Mouse (Mus musculus): Measurements from ENCODE around the gene Gab3.

The Gab3 gene

DNA sequence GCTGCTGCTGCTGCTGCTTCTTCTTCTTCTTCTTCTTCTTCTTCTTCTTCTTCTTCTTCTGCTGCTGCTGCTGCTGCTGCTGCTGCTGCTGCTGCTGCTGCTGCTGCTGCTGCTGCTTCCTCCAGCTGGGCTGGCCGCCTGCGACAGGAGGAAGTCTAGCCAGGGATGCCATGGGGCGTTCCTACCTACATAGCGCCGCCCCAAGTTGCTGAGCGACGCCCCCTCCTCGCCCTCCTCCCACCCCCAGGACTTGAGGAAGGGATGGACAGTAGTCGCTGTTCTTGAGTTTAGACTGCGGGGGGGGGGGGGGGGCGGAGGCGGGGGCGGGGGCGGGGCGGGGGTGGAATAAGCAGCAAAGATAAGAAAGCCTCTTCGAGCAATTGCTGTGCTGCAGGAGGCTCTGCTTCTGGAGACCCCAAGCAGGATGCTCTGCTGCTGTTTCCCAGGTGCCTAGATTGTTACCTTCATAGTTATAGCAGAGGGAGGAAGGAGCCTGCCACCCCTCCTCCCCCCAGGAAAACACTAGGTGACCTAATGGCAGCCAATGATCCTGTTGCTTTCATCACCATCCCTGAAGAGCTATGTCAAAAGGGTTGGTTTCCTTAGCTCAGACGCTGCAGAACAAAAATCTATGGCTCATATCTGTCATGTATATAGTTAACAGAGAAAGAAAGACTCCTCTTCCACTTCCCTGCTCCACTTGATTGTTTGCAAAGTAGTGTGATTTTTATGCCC is at the start of gene Gab3:
Gene Gab3, minus strand, starts transcription at position 685 of the 735 bp plus-strand sequence.
- peak; percentile 83 for DNase-seq (ENCODE audit: low read depth, low spot score)

DNA sequence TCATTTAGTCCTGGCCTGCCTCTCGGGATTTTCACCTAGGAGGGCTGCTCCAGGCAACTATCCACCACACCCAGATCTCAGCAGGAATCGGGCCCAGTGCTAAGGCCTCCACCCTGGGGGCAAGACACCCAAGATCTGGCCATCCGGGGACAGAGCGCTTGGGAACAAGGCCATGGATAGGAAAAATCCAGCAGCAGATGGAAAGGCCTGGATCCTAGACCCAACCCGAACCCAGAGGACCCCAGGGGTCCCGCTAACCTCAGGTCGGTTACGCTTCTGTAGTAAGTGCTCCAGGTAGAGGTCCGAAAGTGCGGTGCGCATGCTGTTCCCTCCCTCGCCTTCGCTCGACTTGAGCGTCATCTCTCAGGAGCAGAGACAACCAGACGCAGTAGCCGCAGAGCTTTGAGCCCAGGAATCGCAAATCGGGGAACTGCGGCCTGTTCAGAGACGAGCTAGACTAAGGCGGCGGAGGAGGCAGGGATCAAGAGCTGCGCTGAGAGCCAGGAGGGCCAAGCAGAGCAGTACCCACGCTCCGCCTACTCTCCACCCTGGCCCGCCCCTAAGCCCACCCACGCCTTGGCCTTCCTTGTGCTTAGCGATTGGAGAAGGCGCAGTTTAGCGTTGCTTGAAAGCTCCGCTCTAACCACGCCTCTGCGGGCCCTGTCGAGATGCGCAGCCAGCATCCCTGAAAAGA is 45.4 kb upstream of the Gab3 start, which contains the start of gene Mpp1:
Gene Mpp1, minus strand, starts transcription at position 550 of the 694 bp plus-strand sequence.
- peak; percentile 86 for DNase-seq (ENCODE audit: low read depth, low spot score)

DNA sequence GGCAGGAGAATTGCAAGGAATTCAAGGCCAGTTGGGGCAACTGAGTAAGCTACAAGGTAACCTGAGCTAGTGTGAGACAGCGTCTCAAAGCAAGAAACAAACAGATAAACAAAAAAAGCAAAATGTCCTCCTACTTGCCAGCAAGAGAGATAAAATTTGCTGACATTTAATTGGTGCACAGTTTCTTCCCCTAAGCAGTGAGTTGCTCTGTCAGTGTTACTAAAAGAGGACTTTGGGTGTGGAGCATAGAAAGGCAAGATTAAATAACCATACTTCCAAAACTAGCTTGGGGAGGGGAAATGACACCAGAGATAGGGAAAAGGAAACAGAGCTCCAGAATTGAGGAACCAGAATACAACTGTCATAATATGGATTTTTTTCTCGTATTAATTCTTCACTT is 44.2 kb upstream of the Gab3 start:
- no peak for DNase-seq (ENCODE audit: low read depth, low spot score)

DNA sequence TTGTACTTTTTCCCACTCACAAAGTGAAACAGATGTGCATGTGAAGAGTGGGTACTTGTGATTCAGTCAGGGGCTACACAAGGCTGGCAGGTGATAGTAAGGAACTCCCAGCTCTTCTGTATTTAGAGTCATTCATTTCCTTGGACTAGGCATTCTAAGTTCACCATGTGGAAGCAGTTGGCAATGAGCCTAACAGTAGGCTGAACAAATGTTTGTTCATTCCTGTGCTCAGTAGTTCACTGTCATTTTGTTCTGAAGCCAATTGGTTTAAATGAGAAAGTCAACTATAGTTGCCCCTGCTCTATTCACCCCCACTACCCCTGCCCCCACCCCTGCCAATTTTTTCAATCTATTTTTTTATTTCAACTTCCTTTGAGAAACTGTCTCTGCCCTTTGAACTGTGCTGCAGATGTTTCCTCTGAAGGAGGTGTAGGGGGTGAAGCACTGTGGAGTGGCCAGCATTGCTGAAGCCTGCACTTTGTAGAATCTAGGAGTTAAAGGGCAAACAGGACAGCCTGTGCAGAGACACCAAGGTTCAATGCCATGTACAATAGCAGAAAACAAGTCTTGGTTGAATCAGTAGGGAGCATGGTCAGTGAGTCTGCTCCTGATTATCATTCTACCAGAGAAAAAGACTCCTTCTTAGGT is 43.2 kb upstream of the Gab3 start:
- DNase-seq (ENCODE audit: low read depth, low spot score): peak; percentile 6

DNA sequence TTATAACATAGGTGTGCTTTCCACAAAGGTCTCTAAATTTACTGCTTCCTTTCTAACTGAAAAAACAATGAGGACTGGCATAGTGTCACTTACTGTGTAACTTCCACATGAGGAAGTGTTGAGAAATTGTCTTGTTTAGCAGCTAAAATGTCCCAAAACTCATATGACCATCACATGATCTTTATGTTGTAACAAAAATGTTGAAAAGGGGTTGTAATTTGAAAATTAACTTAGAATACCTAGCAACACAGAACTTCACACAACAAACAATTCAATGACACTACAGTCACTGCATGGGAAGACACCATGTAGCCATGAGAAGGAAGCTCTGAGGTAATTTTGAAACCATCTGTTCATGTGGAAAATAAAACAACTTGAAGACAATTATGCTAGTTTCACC is 41.6 kb upstream of the Gab3 start:
- no peak for DNase-seq (ENCODE audit: low read depth, low spot score)

DNA sequence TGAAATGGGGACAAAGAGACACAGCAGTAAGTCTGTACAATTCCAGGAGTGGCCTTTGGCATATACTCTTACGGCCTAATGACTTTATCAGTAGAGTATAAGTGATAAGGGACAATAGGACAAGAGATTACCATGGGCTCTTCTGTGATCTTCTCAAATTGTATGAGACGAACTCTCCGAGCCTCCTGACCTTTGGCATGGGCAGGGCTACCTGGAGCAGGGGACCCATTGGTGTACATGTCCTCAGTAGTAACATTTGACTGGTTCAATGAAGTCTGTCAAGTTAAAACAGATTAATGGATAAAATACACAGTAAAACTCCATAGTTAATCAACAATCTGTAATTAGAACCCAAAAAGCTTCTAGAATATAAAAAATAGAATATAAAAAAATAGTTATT is 40.3 kb upstream of the Gab3 start:
- DNase-seq (ENCODE audit: low read depth, low spot score): no peak

DNA sequence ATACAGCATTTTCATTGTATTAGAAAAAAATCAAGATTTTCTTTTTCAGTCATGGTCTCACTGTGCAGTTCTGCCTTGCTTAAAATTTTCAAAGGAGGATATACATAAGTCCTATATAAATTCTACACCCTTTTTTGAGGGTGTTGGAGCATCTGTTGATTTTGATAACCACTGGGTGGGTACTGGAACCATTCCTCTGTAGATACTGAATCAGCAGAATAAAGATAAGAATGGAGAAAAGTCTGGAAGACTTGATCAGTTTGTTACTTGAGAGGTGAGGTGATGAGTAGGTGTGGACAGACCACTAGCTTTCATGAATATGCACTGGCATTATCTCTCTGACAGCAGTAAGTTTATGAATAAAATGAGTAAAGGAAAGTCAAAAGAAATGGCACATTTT is 30.3 kb upstream of the Gab3 start:
- DNase-seq (ENCODE audit: low read depth, low spot score): no peak

DNA sequence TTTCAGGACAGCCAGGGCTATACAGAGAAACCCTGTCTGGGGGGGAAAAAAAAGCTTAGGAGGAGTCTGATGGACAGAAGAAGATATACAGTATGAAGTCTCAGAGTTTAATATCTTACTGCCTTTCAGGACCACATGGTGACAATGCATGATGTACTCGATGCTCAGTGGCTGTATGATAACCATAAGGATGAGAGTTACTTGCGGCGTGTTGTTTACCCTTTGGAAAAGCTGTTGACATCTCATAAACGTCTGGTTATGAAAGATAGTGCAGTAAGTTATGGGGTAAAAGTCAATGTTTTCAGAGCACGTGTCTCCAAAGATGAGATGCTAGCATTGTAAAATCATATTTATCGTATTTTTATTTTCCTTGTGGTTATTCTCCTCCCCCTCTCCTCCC is 17.0 kb upstream of the Gab3 start:
- DNase-seq (ENCODE audit: low read depth, low spot score): no peak

DNA sequence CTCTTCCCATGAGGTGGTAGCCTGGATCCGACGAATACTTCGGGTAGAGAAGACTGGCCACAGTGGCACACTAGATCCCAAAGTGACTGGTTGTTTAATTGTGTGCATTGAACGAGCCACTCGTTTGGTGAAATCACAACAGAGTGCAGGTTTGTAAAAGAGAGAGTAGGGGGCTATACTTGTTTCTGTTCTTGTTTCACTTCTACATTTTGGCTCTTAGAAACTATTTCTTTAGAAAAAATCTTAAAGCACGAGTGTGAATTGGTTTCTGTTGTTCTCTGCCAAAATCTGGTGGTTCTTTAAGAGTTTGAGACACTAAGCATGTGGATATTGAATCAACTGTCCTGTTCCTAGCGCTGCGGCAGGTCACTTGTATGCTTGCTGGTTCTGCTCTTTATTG is 13.5 kb upstream of the Gab3 start:
- DNase-seq (ENCODE audit: low read depth, low spot score): no peak

DNA sequence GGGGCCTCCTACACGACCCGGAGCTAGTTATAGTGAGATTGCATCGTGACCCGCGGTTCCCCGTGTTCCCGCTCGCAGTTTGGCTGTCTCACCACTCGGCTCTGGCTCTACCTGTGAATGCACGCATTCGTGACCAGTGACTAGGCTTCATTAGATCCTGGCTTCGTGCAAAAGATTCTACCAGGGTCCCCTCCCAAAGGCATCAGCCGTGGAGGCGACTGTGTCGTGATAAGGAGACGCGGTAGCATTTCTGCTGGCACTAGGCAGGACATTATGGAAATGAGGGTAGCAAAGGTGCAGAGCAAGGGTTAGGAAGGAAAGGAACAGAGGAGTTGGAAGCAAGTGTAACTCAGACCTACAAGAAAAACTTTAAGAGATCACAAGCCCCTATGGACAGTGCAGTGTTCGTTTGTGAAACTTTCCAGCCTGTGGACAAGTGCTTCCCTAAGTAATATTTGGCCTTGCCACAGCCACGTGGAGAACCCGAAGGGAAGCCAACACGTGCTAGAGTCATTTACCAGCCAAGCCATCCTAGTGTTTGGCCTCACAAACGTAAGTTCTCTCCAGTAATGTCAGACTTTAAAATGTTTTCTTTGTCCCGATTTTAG is 11.0 kb upstream of the Gab3 start:
- no peak for DNase-seq (ENCODE audit: low read depth, low spot score)

DNA sequence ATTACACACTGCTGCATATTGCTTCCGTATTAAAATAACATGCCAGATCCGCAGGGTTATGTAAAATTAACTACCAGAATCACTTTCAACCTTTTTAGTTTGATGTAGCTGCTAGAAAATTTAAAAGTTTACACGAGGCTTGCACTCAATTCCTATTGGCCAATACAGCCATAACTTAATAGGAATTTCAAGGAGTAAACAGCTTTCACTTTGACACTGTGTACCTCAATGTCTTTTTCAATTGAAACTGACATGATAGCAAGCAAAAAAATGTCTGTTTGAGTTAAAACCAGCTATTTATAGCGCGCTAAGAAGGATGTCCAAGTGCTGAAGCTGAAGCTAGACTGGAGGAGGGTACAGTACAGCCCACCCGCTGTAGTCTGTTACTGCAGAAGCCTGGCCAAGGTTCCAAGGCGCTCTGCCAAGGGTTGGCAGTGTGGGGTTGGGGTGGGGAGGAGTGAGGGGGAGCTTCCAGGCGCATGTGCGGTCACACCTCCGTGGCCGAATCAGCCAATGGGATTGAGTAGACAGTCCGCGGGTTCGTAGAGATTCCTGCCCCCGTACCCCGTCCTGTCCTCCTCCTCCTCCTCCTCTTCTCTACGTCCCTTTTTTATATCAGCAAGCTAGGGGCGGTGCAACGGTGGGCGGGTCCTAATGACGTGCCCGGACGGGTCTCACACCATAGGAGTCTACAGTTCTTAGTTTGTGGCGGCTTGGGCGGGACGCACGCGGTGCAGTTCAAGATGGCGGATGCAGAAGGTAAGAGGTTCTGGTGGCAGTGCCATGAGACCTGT is 10.3 kb upstream of the Gab3 start, which contains the start of gene Dkc1:
Gene Dkc1, plus strand, starts transcription at position 486 of the 794 bp plus-strand sequence.
- peak; percentile 96 for DNase-seq (ENCODE audit: low read depth, low spot score)

DNA sequence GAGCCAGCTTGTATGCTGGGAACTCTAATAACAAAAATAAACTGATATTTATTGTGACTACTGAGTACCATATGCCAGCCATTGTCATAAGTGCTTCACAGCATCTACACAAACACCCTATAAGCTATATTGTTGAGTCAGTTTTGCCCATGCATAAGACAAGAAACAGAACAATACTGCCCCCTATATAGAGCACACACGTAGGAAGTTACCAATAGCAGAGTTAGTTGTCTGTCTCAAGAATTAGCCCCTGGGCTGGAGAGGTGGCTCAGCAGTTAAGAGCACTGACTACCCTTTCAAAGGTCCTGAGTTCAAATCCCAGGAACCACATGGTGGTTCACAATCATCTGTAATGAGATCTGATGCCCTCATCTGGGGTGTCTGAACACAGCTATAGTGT is 396 bp upstream of the Gab3 start:
- DNase-seq (ENCODE audit: low read depth, low spot score): peak; percentile 22

DNA sequence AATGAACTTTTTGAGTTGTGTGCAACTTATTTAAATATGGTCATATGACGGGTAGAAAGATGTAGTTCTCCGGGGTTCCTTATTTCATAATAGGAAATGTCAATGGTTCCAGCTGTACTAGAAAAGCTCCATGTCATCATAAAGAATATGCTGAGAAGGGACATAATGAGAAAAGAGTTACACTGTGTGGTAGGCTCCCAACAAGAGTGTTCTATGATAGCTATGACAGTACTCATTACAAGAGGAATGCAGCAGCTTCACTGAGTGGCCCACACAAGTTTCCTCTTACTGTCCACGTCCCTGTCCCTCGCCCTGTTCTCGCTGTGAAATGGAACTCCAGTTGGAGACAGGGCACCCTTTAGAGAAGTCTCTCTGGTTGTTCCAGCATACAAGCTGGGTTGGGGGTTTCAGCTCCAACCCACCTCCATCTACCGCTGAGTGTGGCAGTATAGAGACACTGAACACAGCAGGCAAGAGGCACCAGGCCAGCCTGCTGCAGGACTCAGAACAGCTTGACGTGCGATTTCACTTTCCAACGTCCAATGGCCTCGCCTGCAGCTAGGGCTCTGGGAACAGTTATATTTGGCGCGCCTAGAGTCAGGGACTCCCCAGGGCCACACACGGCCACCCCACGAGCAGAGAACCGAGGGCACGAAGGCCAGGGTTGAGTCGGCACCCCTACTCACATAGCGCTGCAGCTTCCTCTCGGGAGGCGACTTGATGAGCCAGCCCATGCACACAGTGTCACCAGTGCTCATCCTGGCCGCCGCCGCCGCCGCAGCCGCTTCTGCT is 1.1 kb downstream of the Gab3 start:
- DNase-seq (ENCODE audit: low read depth, low spot score): peak; percentile 44

DNA sequence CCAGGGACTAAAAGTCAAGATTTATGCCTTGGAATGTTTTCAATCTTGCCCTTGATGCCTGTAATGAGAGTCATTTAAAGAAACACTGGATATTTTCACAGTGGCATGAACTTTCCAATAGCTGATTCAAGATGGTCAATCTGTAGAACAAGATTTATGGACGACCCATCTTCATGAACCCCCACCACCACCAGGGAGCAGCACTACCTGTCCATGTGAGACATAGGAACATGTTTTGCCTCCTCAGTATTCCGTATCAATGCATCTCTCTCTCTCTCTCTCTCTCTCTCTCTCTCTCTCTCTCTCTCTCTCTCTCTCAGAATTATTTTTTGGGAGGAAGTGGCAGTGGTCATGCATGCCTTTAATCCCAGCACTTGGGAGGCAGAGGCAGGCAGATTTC is 2.9 kb downstream of the Gab3 start:
- DNase-seq (ENCODE audit: low read depth, low spot score): peak; percentile 28

DNA sequence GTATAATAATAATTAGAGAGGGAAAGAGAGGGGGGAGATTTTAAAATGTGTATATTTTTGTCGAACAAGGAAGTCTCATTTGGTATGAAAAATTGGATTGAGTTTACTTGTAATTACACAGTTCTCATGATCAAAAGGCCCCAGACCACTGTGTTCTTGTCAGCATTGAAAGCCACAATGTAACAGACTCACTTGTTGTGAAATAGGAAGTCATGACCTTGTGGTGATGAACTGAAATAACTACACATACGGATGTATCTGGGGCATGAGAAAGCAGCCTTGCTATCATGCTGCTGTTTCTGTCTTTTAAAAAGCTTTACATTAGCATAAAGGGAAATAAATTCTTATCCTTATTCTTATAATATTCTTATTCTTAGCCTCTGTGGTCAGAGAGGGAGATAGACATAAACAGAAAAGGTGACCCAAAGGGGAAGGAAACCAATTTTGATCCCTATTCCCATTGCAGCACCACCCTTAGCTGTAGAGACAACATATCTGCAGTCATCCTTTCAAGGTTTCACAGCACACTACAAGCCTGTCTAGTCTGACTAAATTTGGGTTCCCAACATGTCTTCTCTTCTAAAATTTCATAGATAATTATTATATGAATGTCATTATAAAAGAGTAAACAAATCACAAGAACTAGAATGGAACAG is 29.0 kb downstream of the Gab3 start:
- no peak for DNase-seq (ENCODE audit: low read depth, low spot score)

DNA sequence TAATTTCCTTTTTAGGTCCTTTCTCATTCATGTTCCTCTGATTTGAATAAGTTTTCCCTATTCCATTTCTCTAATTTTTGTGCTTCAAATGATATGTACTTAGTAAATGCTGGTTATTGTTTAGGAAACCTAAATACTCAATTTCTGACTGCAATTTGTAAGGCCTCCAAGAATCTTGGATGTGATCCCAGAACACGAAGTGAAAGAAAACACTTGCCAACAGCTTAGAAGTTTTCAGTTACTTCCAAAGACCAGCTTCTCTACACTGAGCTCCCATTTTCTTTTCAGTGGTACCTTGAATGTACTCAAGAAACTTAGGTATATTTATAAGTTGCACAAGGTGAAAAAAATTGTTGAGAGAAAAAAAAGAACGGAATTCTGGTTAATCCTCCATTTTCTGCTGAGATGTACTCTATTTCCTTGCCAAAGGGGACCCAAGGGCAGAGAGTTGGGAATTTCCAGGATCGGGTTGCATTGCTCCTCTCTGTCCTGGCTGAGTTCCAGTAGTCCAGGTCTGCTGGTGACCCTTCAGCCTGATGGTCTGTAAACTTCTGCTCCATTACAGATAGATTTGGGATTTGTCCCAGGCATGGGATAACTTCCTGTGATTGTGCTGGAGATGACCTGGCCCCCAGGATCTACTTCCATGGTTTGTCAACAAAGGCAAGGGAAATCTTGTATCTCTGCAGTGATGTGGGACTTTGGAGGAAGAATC is 38.2 kb downstream of the Gab3 start:
- no peak for DNase-seq (ENCODE audit: low read depth, low spot score)

DNA sequence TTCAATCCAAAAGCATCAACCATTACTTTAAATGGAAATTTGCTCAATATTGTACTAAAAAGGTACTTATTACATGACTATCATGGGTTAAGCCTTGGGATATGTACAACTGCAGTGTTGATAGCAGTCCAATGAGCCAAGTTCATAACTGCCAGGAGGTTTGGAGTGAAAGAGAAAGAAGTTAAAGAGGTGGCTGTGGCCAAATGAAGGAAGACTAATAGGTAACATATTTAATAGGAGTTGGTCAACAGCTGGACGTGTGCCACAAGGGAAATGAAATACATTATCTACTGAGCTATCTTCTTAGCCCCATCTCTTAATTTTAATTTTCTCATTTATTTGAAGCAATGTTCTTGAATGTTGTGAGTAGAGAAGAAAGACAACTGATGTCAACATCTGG is 39.3 kb downstream of the Gab3 start:
- no peak for DNase-seq (ENCODE audit: low read depth, low spot score)

DNA sequence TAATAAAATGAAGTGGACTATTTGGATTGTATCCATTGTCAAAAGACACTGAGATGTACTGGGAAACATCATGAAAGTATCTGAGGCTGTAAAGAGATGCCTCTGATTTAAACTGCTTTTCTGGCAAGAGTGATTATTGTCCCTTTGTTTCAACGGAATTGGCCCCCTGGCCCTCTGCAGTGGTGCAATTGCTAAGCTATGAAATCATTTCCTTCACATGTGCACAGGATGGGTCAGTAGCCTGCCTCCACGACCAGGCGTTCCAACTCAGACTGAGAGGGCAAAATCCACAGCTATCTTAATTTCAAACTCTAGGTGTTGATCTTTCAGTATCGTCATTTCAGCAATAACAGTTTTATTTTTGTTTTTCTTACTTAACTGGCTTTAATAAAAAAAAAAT is 40.7 kb downstream of the Gab3 start:
- no peak for DNase-seq (ENCODE audit: low read depth, low spot score)

DNA sequence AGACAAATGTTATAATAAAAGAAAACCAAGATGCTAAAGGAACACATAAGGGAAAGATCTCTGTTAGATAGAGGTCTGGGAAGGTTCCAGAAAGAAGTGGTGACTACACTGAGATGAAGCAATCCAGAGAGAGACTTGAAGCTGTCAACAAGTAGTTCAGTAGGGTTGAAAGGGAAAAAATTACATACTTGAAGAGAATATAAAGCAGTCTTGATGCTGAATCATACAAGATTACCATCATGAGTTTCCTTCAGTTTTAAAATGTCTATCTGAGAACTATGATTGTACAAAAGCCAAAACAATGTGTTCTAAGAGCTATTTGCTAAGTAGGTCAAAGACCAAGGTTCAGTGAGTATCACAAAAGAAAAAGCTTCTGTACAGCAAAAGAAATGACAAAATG is 48.6 kb downstream of the Gab3 start:
- no peak for DNase-seq (ENCODE audit: low read depth, low spot score)

Data from CD4-positive helper T cell, adult 2 months (primary cell).